Mouse (Mus musculus) lung, postnatal 0 days (tissue): Measurements from ENCODE around the gene Ddx10. TPM values are rescaled to one million over a fixed set of nuclear protein-coding genes. Genes with fewer than 3 reads are reported as not detected.
A peak's percentile ranks its signal among the peaks of the same experiment; 100 is the strongest.

Experiments
- ATAC-seq: fragments of 200-750 bp; cut with Nextera tagmentation; 2 replicates; pipeline ENCODE4 v1.8.0; 2017; ENCODE audit warnings: moderate library complexity
- DNase-seq: peaks from one replicate; pipeline ENCODE4 v3.0.0-alpha.2; 2016; ENCODE audit warnings: low spot score
- H3K27ac ChIP-seq: fragments of 300-500 bp; sonication (generic); 2 replicates; pipeline ENCODE4 v1.5.1; 2014; ENCODE audit warnings: antibody characterized with exemption, mild to moderate bottlenecking, low read length, mixed read lengths
- H3K27me3 ChIP-seq: fragments of 300-500 bp; sonication (generic); replicated peaks from 2 replicates; pipeline ENCODE4 v1.6.1; 2014; ENCODE audit warnings: low read length, mixed read lengths; ENCODE audit not compliant: insufficient read depth
- H3K36me3 ChIP-seq: fragments of 300-500 bp; sonication (generic); 2 replicates; pipeline ENCODE4 v1.6.1; 2014; ENCODE audit warnings: low read length, mixed read lengths; ENCODE audit not compliant: insufficient read depth
- H3K4me1 ChIP-seq: fragments of 300-500 bp; sonication (generic); 2 replicates; pipeline ENCODE4 v1.6.1; 2014; ENCODE audit warnings: antibody characterized with exemption, low read depth, low read length, mixed read lengths; ENCODE audit not compliant: insufficient read depth
- H3K4me2 ChIP-seq: fragments of 300-500 bp; sonication (generic); replicated peaks from 2 replicates; pipeline ENCODE4 v1.6.1; 2014; ENCODE audit warnings: low read depth, mild to moderate bottlenecking, low read length, moderate library complexity, mixed read lengths
- H3K4me3 ChIP-seq: fragments of 300-500 bp; sonication (generic); 2 replicates; pipeline ENCODE4 v1.5.1; 2014; ENCODE audit warnings: low read depth, low read length
- H3K9ac ChIP-seq: fragments of 300-500 bp; sonication (generic); replicated peaks from 2 replicates; pipeline ENCODE4 v1.6.1; 2014; ENCODE audit warnings: low read depth, mild to moderate bottlenecking
- H3K9me3 ChIP-seq: fragments of 300-500 bp; sonication (generic); 2 replicates; pipeline ENCODE4 v1.6.1; 2016; ENCODE audit warnings: low read length, mixed read lengths
- CTCF ChIP-seq: IDR thresholded peaks from 2 replicates; pipeline ENCODE4 v1.5.1; 2016; ENCODE audit warnings: antibody characterized with exemption, mild to moderate bottlenecking
- EP300 ChIP-seq: IDR thresholded peaks from 2 replicates; pipeline ENCODE4 v1.6.1; 2016; ENCODE audit warnings: antibody characterized with exemption, mild to moderate bottlenecking, control low read depth
- WGBS: fragments of 180-500 bp; shearing (Covaris S2); extraction: QIAGEN DNeasy Blood & Tissue Kit; methylation state at CpG from one replicate; pipeline ENCODE4 v1.1.7; 2014; 5-methylcytosine and 5-hydroxymethylcytosine counted together
- polyA plus RNA-seq: library from polyadenylated mRNA; unstranded; fragments of >200 nt; fragmentation: Nextera tagmentation; extraction: Ambion mirVana; gene quantifications from 2 replicates; pipeline ENCODE4 v1.2.1, GENCODE M21; 2015

Ddx10 gene
- polyA plus RNA-seq, 1 experiment from 2014 or later = 14.2 TPM

- H3K27me3 ChIP-seq = no peaks in the 10 kb centered on the region
- H3K4me3 ChIP-seq = no peak overlapping the region
- WGBS = 87% methylated on average over 5 of the region's 5 CpGs
- TF ChIP-seq CTCF (no peak), EP300 (no peak)
- no peaks in the 10 kb centered on the region for H3K4me1 ChIP-seq
- H3K9me3 ChIP-seq = no peaks in the 10 kb centered on the region
- no peak overlapping the region for H3K9ac ChIP-seq
- no peak overlapping the region for H3K27ac ChIP-seq
- no peaks in the 10 kb centered on the region for H3K36me3 ChIP-seq
- DNase-seq (no peak), ATAC-seq (no peak)
- no peak overlapping the region for H3K4me2 ChIP-seq
These were observed 179.7 kb downstream of the Ddx10 start for GRCm38 (mm10) chr9:53068166-53068565.

- Histone ChIP-seq H3K4me2 (no peak overlapping the region), H3K27ac (no peak overlapping the region), H3K9me3 (no peaks in the 10 kb centered on the region), H3K4me3 (no peak overlapping the region), H3K9ac (no peak overlapping the region), H3K27me3 (no peaks in the 10 kb centered on the region), H3K4me1 (no peaks in the 10 kb centered on the region), H3K36me3 (no peaks in the 10 kb centered on the region)
- WGBS = 13% methylated on average over 4 of the region's 4 CpGs
- TF ChIP-seq CTCF (no peak), EP300 (no peak)
- ATAC-seq = no peak
- DNase-seq = peak; percentile 6
These were observed 181.4 kb downstream of the Ddx10 start for GRCm38 (mm10) chr9:53066428-53066827.

- DNase-seq (no peak), ATAC-seq (no peak)
- H3K27me3 ChIP-seq = no peaks in the 10 kb centered on the region
- H3K36me3 ChIP-seq = no peaks in the 10 kb centered on the region
- TF ChIP-seq CTCF (no peak), EP300 (no peak)
- WGBS = 58% methylated on average over 2 of the region's 2 CpGs
- H3K9me3 ChIP-seq = no peaks in the 10 kb centered on the region
- H3K27ac ChIP-seq = no peak overlapping the region
- no peak overlapping the region for H3K4me2 ChIP-seq
- H3K9ac ChIP-seq = no peak overlapping the region
- H3K4me3 ChIP-seq = no peak overlapping the region
- no peaks in the 10 kb centered on the region for H3K4me1 ChIP-seq
These were observed 182.8 kb downstream of the Ddx10 start for GRCm38 (mm10) chr9:53065028-53065427.

GRCm38 (mm10) chr9:53064531-53064930 is 183.3 kb downstream of the Ddx10 start:
- Histone ChIP-seq H3K4me2 (no peak overlapping the region), H3K9me3 (no peaks in the 10 kb centered on the region), H3K4me1 (no peaks in the 10 kb centered on the region), H3K27ac (no peak overlapping the region), H3K27me3 (no peaks in the 10 kb centered on the region), H3K9ac (no peak overlapping the region), H3K4me3 (no peak overlapping the region), H3K36me3 (no peaks in the 10 kb centered on the region)
- ATAC-seq = no peak
- TF ChIP-seq CTCF = no peak
- no peak for TF ChIP-seq EP300
- WGBS = 72% methylated on average over 6 of the region's 6 CpGs
- DNase-seq = no peak

GRCm38 (mm10) chr9:53055306-53055705 is 192.5 kb downstream of the Ddx10 start:
- no peaks in the 10 kb centered on the region for H3K9me3 ChIP-seq
- no peaks in the 10 kb centered on the region for H3K27me3 ChIP-seq
- DNase-seq = no peak
- 51% methylated on average over 3 of the region's 3 CpGs for WGBS
- no peak overlapping the region for H3K4me2 ChIP-seq
- TF ChIP-seq EP300 = no peak
- no peak for TF ChIP-seq CTCF
- no peak overlapping the region for H3K4me3 ChIP-seq
- no peaks in the 10 kb centered on the region for H3K36me3 ChIP-seq
- no peak overlapping the region for H3K27ac ChIP-seq
- no peak overlapping the region for H3K9ac ChIP-seq
- no peak for ATAC-seq
- no peaks in the 10 kb centered on the region for H3K4me1 ChIP-seq

Other genes starting within 250 kb of the Ddx10 start
- gene Exph5, start 53.6 kb upstream of the Ddx10 start, polyA plus RNA-seq = 7.2 and 8.1 TPM in 2 replicates
- 30.2 and 37.3 TPM in 2 replicates for gene Kdelc2, start 136.0 kb upstream of the Ddx10 start, polyA plus RNA-seq
- 2.6 and 2.8 TPM in 2 replicates for gene 4930550C14Rik, start 154.3 kb upstream of the Ddx10 start, polyA plus RNA-seq